Mouse (Mus musculus) liver, embryonic 14.5 days (tissue): ENCODE data around the gene Spink2. TPM values are rescaled to one million over a fixed set of nuclear protein-coding genes. Genes with fewer than 3 reads are reported as not detected.

Experiments
- ATAC-seq: fragments of 200-750 bp; cut with Nextera tagmentation; 2 replicates; pipeline ENCODE4 v1.8.0; 2017; ENCODE audit warnings: moderate number of reproducible peaks, mild to moderate bottlenecking, moderate library complexity; ENCODE audit not compliant: insufficient read depth
- DNase-seq, 3 experiments: peaks; one replicate each; pipeline ENCODE4 v3.0.0-alpha.2; 2012 to 2013; ENCODE audit warnings: low read depth in 3 of 3, low spot score in 3 of 3
- H3K27ac ChIP-seq: fragments of 300-500 bp; sonication (generic); 2 replicates; pipeline ENCODE4 v1.5.1; 2014; ENCODE audit warnings: moderate library complexity, mild to moderate bottlenecking, control low read depth, inconsistent platforms
- H3K27me3 ChIP-seq: fragments of 300-500 bp; sonication (generic); 2 replicates; pipeline ENCODE4 v1.6.1; 2014; ENCODE audit warnings: mild to moderate bottlenecking, low read length, moderate library complexity; ENCODE audit not compliant: control insufficient read depth, insufficient read depth
- H3K36me3 ChIP-seq: fragments of 300-500 bp; sonication (generic); replicated peaks from 2 replicates; pipeline ENCODE4 v1.6.1; 2014; ENCODE audit warnings: low read depth; ENCODE audit not compliant: control insufficient read depth, insufficient read depth
- H3K4me1 ChIP-seq, 2 experiments: fragments of 200-500 bp in 1 of 2; fragments of 300-500 bp in 1 of 2; sonication (generic) in 1 of 2; replicated peaks; 2 replicates each; pipeline ENCODE4 v1.6.1; 2012 to 2014; ENCODE audit warnings: antibody characterized with exemption in 1 of 2, inconsistent platforms in 1 of 2, low read length in 1 of 2; ENCODE audit not compliant: control insufficient read depth in 2 of 2, insufficient read depth in 2 of 2
- H3K4me2 ChIP-seq: fragments of 300-500 bp; sonication (generic); 2 replicates; pipeline ENCODE4 v1.6.1; 2014; ENCODE audit warnings: low read depth, mild to moderate bottlenecking, control low read depth, moderate library complexity
- H3K4me3 ChIP-seq, 2 experiments: fragments of 200-500 bp in 1 of 2; fragments of 300-500 bp in 1 of 2; sonication (generic) in 1 of 2; 2 replicates each; pipeline ENCODE4 v1.5.1; 2012 to 2014; ENCODE audit warnings: low read depth in 2 of 2, low read length in 2 of 2, mild to moderate bottlenecking in 2 of 2, control low read depth in 1 of 2, inconsistent platforms in 1 of 2, moderate library complexity in 1 of 2; ENCODE audit not compliant: insufficient read depth in 1 of 2
- H3K9ac ChIP-seq: fragments of 300-500 bp; sonication (generic); replicated peaks from 2 replicates; pipeline ENCODE4 v1.6.1; 2014; ENCODE audit warnings: mild to moderate bottlenecking, control low read depth, moderate library complexity
- H3K9me3 ChIP-seq: fragments of 300-500 bp; sonication (generic); 2 replicates; pipeline ENCODE4 v1.6.1; 2016; ENCODE audit warnings: low read length, mixed read lengths; ENCODE audit not compliant: control insufficient read depth
- CTCF ChIP-seq: IDR thresholded peaks from 2 replicates; pipeline ENCODE4 v1.5.1; 2016; ENCODE audit warnings: antibody characterized with exemption, low read depth, control low read depth
- EP300 ChIP-seq: IDR thresholded peaks from 2 replicates; pipeline ENCODE4 v1.6.1; 2016; ENCODE audit warnings: antibody characterized with exemption, low read depth
- WGBS: fragments of 180-500 bp; shearing (Covaris S2); extraction: QIAGEN DNeasy Blood & Tissue Kit; methylation state at CpG from one replicate; pipeline ENCODE4 v1.1.7; 2014; ENCODE audit not compliant: insufficient replicate concordance; 5-methylcytosine and 5-hydroxymethylcytosine counted together
- polyA plus RNA-seq, 2 experiments: library from polyadenylated mRNA; depleted of rRNA in 1 of 2; stranded (reverse) in 1 of 2; unstranded in 1 of 2; fragments of >200 nt; fragmentation: Nextera tagmentation in 1 of 2; extraction: Ambion mirVana in 1 of 2; gene quantifications; 2 replicates each; pipeline versions ENCODE4 v1.2.1 to v1.2.3; 2012 to 2014

The Spink2 gene
- 0.07 TPM in 1 of 2 replicates, not detected in the other for polyA plus RNA-seq (2012; rRNA removed)
- polyA plus RNA-seq (2014; fragmentation: Nextera tagmentation; extraction: Ambion mirVana) = not detected in 2 replicates

- H3K9ac ChIP-seq = no peak within 1 kb of the TSS
- no peak for TF ChIP-seq CTCF
- TF ChIP-seq EP300 = no peak
- no peak within 1 kb of the TSS for H3K27ac ChIP-seq
- H3K4me3 ChIP-seq = peak within 1 kb of the TSS in 1 of 2 experiments; percentile 2; a peak in 1 of 4 replicates
- H3K36me3 ChIP-seq = no peaks in the 10 kb centered on the region
- no peaks in the 10 kb centered on the region for H3K27me3 ChIP-seq
- peaks cover 6% of the 10 kb centered on the region for H3K9me3 ChIP-seq
- peaks cover 0 to 3% of the 10 kb centered on the region in 2 experiments; a peak in 1 of 4 replicates for H3K4me1 ChIP-seq
- H3K4me2 ChIP-seq = peak within 1 kb of the TSS; percentile 2; the same call in 1 of the 2 replicates
- WGBS = 5% methylated on average over 18 of the region's 18 CpGs
- no peak for ATAC-seq
- no peak for DNase-seq
These were observed at the start of gene Spink2 for GRCm38 (mm10) chr5:77211236-77211635. Spink2 (minus strand) TSS chr5:77211471.

GRCm38 (mm10) chr5:77260141-77260540 lies 48.9 kb upstream of the Spink2 start:
- H3K9me3 ChIP-seq = no peaks in the 10 kb centered on the region
- WGBS = 54% methylated on average over 6 of the region's 6 CpGs
- peaks cover 0 to 6% of the 10 kb centered on the region in 2 experiments; a peak in 3 of 4 replicates for H3K4me1 ChIP-seq
- no peaks in the 10 kb centered on the region for H3K27me3 ChIP-seq
- ATAC-seq = no peak
- no peak overlapping the region for H3K9ac ChIP-seq
- TF ChIP-seq EP300 (no peak), CTCF (no peak)
- DNase-seq = no peak
- no peak overlapping the region for H3K27ac ChIP-seq
- no peak overlapping the region for H3K4me3 ChIP-seq
- H3K36me3 ChIP-seq = no peaks in the 10 kb centered on the region
- no peak overlapping the region for H3K4me2 ChIP-seq

GRCm38 (mm10) chr5:77259315-77259714 lies 48.0 kb upstream of the Spink2 start:
- H3K4me3 ChIP-seq = no peak overlapping the region

GRCm38 (mm10) chr5:77257603-77258002 lies 46.3 kb upstream of the Spink2 start:
- H3K9ac ChIP-seq = no peak overlapping the region
- H3K27ac ChIP-seq = no peak overlapping the region
- H3K4me3 ChIP-seq = no peak overlapping the region
- TF ChIP-seq CTCF = no peak
- TF ChIP-seq EP300 = no peak
- peaks cover 0 to 2% of the 10 kb centered on the region in 2 experiments; a peak in 1 of 4 replicates for H3K4me1 ChIP-seq
- ATAC-seq = no peak
- DNase-seq = no peak
- H3K4me2 ChIP-seq = no peak overlapping the region
- H3K36me3 ChIP-seq = no peaks in the 10 kb centered on the region
- WGBS = 62% methylated on average over 3 of the region's 3 CpGs
- H3K27me3 ChIP-seq = no peaks in the 10 kb centered on the region
- no peaks in the 10 kb centered on the region for H3K9me3 ChIP-seq

More at GRCm38 (mm10) chr5:77259315-77259714, 48.0 kb upstream of the Spink2 start:
- Histone ChIP-seq H3K36me3 (no peaks in the 10 kb centered on the region), H3K9me3 (no peaks in the 10 kb centered on the region), H3K9ac (no peak overlapping the region), H3K4me2 (no peak overlapping the region), H3K27ac (no peak overlapping the region), H3K4me1 (peaks cover 0 to 2% of the 10 kb centered on the region in 2 experiments; a peak in 1 of 4 replicates), H3K27me3 (no peaks in the 10 kb centered on the region)
- DNase-seq (no peak), ATAC-seq (no peak)
- no peak for TF ChIP-seq EP300
- no peak for TF ChIP-seq CTCF

- no peaks in the 10 kb centered on the region for H3K36me3 ChIP-seq
- H3K4me2 ChIP-seq = no peak overlapping the region
- H3K27ac ChIP-seq = no peak overlapping the region
- H3K4me1 ChIP-seq = no peaks in the 10 kb centered on the region
- no peaks in the 10 kb centered on the region for H3K9me3 ChIP-seq
- H3K4me3 ChIP-seq = no peak overlapping the region
- no peak overlapping the region for H3K9ac ChIP-seq
- no peak for TF ChIP-seq CTCF
- TF ChIP-seq EP300 = no peak
- 37% methylated on average over 3 of the region's 3 CpGs for WGBS
- DNase-seq (no peak), ATAC-seq (no peak)
- no peaks in the 10 kb centered on the region for H3K27me3 ChIP-seq
These were observed 43.1 kb upstream of the Spink2 start for GRCm38 (mm10) chr5:77254402-77254801.
